In the genomic region with DNA sequence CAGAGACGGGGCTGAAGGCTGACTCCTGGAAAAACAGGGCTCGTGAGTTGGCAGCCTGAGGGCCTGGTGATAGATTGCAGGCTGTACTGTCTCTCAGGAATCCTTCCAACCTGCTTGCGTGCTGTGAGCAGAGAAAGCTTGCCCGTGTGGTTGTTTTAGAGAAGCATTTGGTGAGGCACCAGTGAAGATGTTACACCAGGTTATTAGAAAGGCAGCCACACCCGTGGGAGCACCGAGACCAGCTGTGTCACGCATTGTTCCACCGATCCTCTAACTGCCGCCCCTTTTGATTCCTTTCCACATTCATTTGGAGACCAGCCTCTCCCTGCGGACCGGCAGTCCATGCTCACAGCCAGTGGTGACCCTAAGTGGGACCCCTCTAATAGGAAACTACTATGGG, we compare ENCODE assay signal across 14 mouse cellular contexts. TPM values are rescaled to one million over a fixed set of nuclear protein-coding genes. Genes with fewer than 3 reads are reported as not detected.
DNase-seq lines count a peak whose midpoint lies in the region; ATAC-seq and TF ChIP-seq lines count a peak whose summit lies in the region.
"Had no signal": no experiment of that assay in that cellular context is flagged by ENCODE, and none has a peak within 500 bp of the region (broad histone marks: within the 10 kb centered on the region; RNA-seq: fewer than 3 reads in every experiment).

No protein-coding gene starts in this region.

- H3K27ac ChIP-seq in heart, adult 2 months, result no peak overlapping the region; the same call in 1 of the 2 replicates
- peak overlapping the region; percentile 74 for H3K27ac ChIP-seq in neural tube, embryonic 13.5 days (replicated peaks)
- H3K27ac ChIP-seq in hindbrain, embryonic 16.5 days (ENCODE audit: low read depth, low read length), result peak overlapping the region; percentile 49; the same call in 1 of the 2 replicates
- H3K27ac ChIP-seq: forebrain, embryonic 13.5 days had no signal

- no peaks in the 10 kb centered on the region for H3K27me3 ChIP-seq in heart, adult 2 months (ENCODE audit: control insufficient read depth, insufficient read depth, low read length)
- H3K27me3 ChIP-seq in neural tube, embryonic 13.5 days, result no peaks in the 10 kb centered on the region
- no peaks in the 10 kb centered on the region for H3K27me3 ChIP-seq in hindbrain, embryonic 16.5 days (replicated peaks; ENCODE audit: control insufficient read depth, insufficient read depth, low read length)
- H3K27me3 ChIP-seq: forebrain, embryonic 13.5 days had no signal

- no peak for ATAC-seq in neural tube, embryonic 13.5 days (ENCODE audit: low read depth)
- ATAC-seq in hindbrain, embryonic 16.5 days, result no peak
- ATAC-seq: forebrain, embryonic 13.5 days had no signal

- no peaks in the 10 kb centered on the region for H3K79me2 ChIP-seq in heart, adult 2 months (replicated peaks; ENCODE audit: control insufficient read depth, insufficient read depth, low read length)

- H3K9ac ChIP-seq in heart, adult 2 months (ENCODE audit: low read depth, low read length), result no peak overlapping the region
- H3K9ac ChIP-seq in neural tube, embryonic 13.5 days, result no peak overlapping the region
- H3K9ac ChIP-seq in hindbrain, embryonic 16.5 days (ENCODE audit: low read depth, low read length), result peak overlapping the region; percentile 8; the same call in 1 of the 2 replicates
- H3K9ac ChIP-seq: forebrain, embryonic 13.5 days had no signal

- 41% methylated on average over 11 of the region's 11 CpGs for WGBS in heart, adult 2 months
- 35% methylated on average over 11 of the region's 11 CpGs for WGBS in neural tube, embryonic 13.5 days
- WGBS in hindbrain, embryonic 16.5 days, result 38% methylated on average over 11 of the region's 11 CpGs

- no peaks in the 10 kb centered on the region for H3K9me3 ChIP-seq in neural tube, embryonic 13.5 days
- H3K9me3 ChIP-seq in hindbrain, embryonic 16.5 days (ENCODE audit: control insufficient read depth, low read length), result no peaks in the 10 kb centered on the region
- H3K9me3 ChIP-seq: forebrain, embryonic 13.5 days had no signal

- DNase-seq in heart, adult 2 months, result peak; percentile 8 to 18
- DNase-seq in heart, adult 8-10 months (ENCODE audit: low spot score), result no peak
- no peak for DNase-seq in neural tube, embryonic 10.5 days (ENCODE audit: extremely low spot score, low spot score)
- DNase-seq in frontal cortex, adult 2 months (ENCODE audit: extremely low spot score in 1 of 2, low spot score in 1 of 2), result no peak
- DNase-seq in ovary, postnatal 36 days (ENCODE audit: low spot score), result no peak
- DNase-seq in testis, postnatal 10 days (ENCODE audit: low spot score), result no peak
- DNase-seq: cerebellum, adult 8-10 months; gastrocnemius, postnatal 14 days; liver; lung, postnatal 10 days; thymus, adult 18-20 months had no signal

- no peak overlapping the region for H3K4me3 ChIP-seq in heart, adult 2 months
- H3K4me3 ChIP-seq in neural tube, embryonic 13.5 days, result no peak overlapping the region
- H3K4me3 ChIP-seq in hindbrain, embryonic 16.5 days (ENCODE audit: low read length), result no peak overlapping the region
- H3K4me3 ChIP-seq: forebrain, embryonic 13.5 days had no signal

- TF ChIP-seq POLR2A in heart, adult 2 months (IDR thresholded peaks at IDR 0.05; ENCODE audit: insufficient read depth, low read depth, low read length), result no peak

- no peak for TF ChIP-seq CTCF in heart, adult 2 months (IDR thresholded peaks at IDR 0.05)

- intact Hi-C loops in heart, adult 2 months (cut with DNase I), result no loop called here

- peaks cover 5% of the 10 kb centered on the region for H3K4me1 ChIP-seq in heart, adult 2 months (ENCODE audit: control insufficient read depth, insufficient read depth, low read length)
- H3K4me1 ChIP-seq in neural tube, embryonic 13.5 days (replicated peaks), result peaks cover 45% of the 10 kb centered on the region
- H3K4me1 ChIP-seq in hindbrain, embryonic 16.5 days (ENCODE audit: control insufficient read depth, insufficient read depth, low read depth, low read length), result peaks cover 15% of the 10 kb centered on the region

- no peak for TF ChIP-seq EP300 in heart, adult 2 months (IDR thresholded peaks at IDR 0.05; ENCODE audit: insufficient read depth, low read depth, low read length)

- H3K4me2 ChIP-seq in neural tube, embryonic 13.5 days, result no peak overlapping the region; the same call in 1 of the 2 replicates
- no peak overlapping the region for H3K4me2 ChIP-seq in hindbrain, embryonic 16.5 days (ENCODE audit: low read length)
- H3K4me2 ChIP-seq: forebrain, embryonic 13.5 days had no signal

- no peaks in the 10 kb centered on the region for H3K36me3 ChIP-seq in heart, adult 2 months (ENCODE audit: control insufficient read depth, insufficient read depth, low read length)
- no peaks in the 10 kb centered on the region for H3K36me3 ChIP-seq in neural tube, embryonic 13.5 days
- no peaks in the 10 kb centered on the region for H3K36me3 ChIP-seq in hindbrain, embryonic 16.5 days (ENCODE audit: control insufficient read depth, insufficient read depth, low read length)

RNA-seq across cellular contexts. Expression of a gene that starts 15.5 kb away (rescaled TPM):
- total RNA-seq in heart, adult 2 months (2021), result under 1 TPM; 0.14 to 0.42 TPM
- 0.06 and 0.16 TPM in 2 replicates for polyA plus RNA-seq in heart, adult 2 months (2012; rRNA removed)
- total RNA-seq in heart, adult 8-10 months (2022), result under 1 TPM in 3 of 4 experiments, not detected in 1; 0.12 to 0.22 (median 0.14) TPM
- polyA plus RNA-seq in neural tube, embryonic 13.5 days (2015; fragmentation: Nextera tagmentation; extraction: Ambion mirVana), result 6.9 and 10.8 TPM in 2 replicates
- 8.6 and 9.2 TPM in 2 replicates for polyA plus RNA-seq in hindbrain, embryonic 16.5 days (2015; fragmentation: Nextera tagmentation; extraction: Ambion mirVana)
- polyA plus RNA-seq in frontal cortex, adult 2 months (2012; rRNA removed), result 2.3 and 2.5 TPM in 2 replicates

Comparison
In these comparisons a context has a peak if more than half of its experiments do, and no peak if none do; other contexts are left out.
1. DNase-seq: peak in heart, adult 2 months (2 of 2); none in heart, adult 8-10 months (single experiment), neural tube, embryonic 10.5 days (single experiment), frontal cortex, adult 2 months (0 of 2), ovary, postnatal 36 days (single experiment) and testis, postnatal 10 days (single experiment).